Mouse (Mus musculus) forebrain, embryonic 10.5 days (tissue): ENCODE data around the gene Car11. TPM values are rescaled to one million over a fixed set of nuclear protein-coding genes. Genes with fewer than 3 reads are reported as not detected.
"Not testable (repeated sequence)": the region's sequence is repeated elsewhere in the genome, so short reads cannot be mapped to it uniquely, and the experiment has no call there.

Experiments used
- DNase-seq: peaks from one replicate; pipeline ENCODE4 v3.0.0-alpha.2; 2017; ENCODE audit warnings: low spot score; ENCODE audit errors: extremely low spot score
- H3K27ac ChIP-seq: fragments of 300-500 bp; sonication (generic); 2 replicates; pipeline ENCODE4 v1.5.1; 2016; ENCODE audit warnings: mild to moderate bottlenecking
- H3K27me3 ChIP-seq: fragments of 300-500 bp; sonication (generic); 2 replicates; pipeline ENCODE4 v1.6.1; 2016; ENCODE audit warnings: mild to moderate bottlenecking; ENCODE audit not compliant: poor library complexity, severe bottlenecking
- H3K36me3 ChIP-seq: fragments of 300-500 bp; sonication (generic); replicated peaks from 2 replicates; pipeline ENCODE4 v1.6.1; 2016; ENCODE audit warnings: mild to moderate bottlenecking, moderate library complexity
- H3K4me1 ChIP-seq: fragments of 300-500 bp; sonication (generic); 2 replicates; pipeline ENCODE4 v1.6.1; 2016
- H3K4me3 ChIP-seq: fragments of 300-500 bp; sonication (generic); 2 replicates; pipeline ENCODE4 v1.5.1; 2016; ENCODE audit warnings: mild to moderate bottlenecking, moderate library complexity
- H3K9me3 ChIP-seq: fragments of 300-500 bp; sonication (generic); 2 replicates; pipeline ENCODE4 v1.6.1; 2016; ENCODE audit warnings: mild to moderate bottlenecking, moderate library complexity
- WGBS: fragments of 180-500 bp; shearing (Covaris S2); methylation state at CpG from one replicate; pipeline ENCODE4 v1.1.7; 2016; 5-methylcytosine and 5-hydroxymethylcytosine counted together
- polyA plus RNA-seq: library from polyadenylated mRNA; unstranded; fragments of >200 nt; fragmentation: Nextera tagmentation; extraction: Ambion mirVana; gene quantifications from 2 replicates; pipeline ENCODE4 v1.2.1, GENCODE M21; 2016

The Car11 gene
- polyA plus RNA-seq: 2.5 and 3.2 TPM in 2 replicates

DNA sequence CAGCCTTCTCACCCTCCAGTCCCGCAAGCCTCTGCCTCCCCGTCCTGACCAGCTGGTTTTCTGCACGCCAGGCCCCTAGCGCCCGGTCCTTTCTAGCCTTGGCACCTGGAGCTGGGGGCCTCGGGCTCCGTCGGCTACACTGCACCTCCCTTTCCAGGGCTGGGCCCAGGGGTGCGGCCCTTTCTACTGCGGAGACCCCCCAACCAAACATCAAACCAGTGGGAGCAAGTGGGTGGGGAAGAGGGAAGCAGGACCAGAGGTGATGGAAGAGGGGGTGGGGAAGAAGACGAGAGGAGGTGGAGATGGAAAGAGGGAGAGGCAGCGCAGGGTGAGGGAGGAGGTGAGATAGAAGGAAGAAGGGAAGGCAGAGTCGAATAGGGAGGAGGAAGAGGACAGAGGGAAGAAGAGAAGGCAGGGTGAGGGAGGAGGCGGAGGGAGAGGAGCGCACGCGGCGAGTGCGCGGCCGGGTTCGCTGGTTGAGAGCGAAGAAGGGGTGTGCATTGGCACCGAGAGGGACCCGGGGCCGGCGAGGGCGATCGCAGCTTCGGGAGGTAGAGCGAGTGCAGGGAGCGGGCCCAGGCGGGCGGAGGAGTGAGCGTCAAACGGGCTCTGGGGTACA lies at the start of gene Car11:
Gene Car11 (plus strand): TSS at position 321 of the 619 bp plus-strand sequence.
- no peaks in the 10 kb centered on the region for H3K9me3 ChIP-seq
- peak within 1 kb of the TSS; percentile 65; the same call in 1 of the 2 replicates for H3K27ac ChIP-seq
- H3K4me3 ChIP-seq: peak within 1 kb of the TSS; percentile 58
- DNase-seq: no peak
- peaks cover 36% of the 10 kb centered on the region for H3K27me3 ChIP-seq
- peaks cover 51% of the 10 kb centered on the region for H3K4me1 ChIP-seq
- H3K36me3 ChIP-seq: no peaks in the 10 kb centered on the region
- WGBS: 1% methylated on average over 36 of the region's 36 CpGs

DNA sequence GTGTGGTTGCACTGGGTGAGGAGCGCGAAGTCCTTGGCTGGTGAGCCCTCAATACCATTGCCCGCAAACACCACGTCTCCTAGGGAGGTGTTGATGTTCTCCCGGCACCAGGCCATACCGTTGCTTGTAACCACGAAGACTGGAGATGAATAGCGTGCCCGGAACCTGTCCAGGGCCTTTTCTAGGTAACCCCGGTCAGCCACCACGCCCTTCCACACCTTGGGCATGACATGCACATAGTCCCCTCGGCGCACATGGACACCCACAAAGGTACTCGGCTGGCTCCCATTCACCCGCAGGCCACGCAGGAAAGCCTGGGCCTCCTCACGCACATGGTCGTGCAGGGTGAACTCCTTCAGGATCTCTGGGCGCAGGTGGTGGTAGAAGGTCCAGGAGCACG lies 49.2 kb upstream of the Car11 start:
- H3K4me1 ChIP-seq, H3K36me3 ChIP-seq, DNase-seq, H3K4me3 ChIP-seq, H3K27me3 ChIP-seq, H3K27ac ChIP-seq, H3K9me3 ChIP-seq: not testable (repeated sequence)
- 96% methylated on average over 20 of the region's 20 CpGs for WGBS

DNA sequence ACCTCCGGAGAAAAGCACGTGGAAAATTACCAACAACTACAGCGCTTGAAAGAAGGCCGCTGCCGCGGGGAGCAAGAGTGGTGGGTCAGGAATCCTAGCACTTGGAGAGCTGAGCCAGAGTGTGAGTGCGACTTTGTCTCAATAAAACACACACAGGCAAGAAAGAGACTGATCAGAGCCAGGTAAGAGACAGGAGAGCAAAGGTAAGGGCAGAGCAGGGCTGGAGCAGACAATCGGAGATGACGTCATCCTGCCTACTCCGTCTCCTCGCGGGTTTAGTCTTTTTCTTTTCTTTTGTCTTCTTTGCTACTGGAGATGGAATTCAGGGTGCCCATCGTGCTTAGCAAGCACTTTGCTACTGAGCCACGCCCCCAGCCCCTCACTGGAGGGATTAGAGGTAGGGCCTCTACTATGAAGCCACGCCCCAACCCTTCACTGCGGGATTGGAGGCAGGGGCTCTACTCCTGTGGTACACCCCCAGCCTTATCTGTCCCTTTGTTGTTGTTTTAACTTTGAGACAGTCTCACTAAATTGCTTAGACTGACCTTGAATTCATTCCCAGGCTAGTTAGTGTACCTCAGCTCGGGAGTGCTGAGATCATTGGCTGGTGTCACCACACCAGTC lies 45.1 kb upstream of the Car11 start:
- Histone ChIP-seq H3K9me3 (peaks cover 10% of the 10 kb centered on the region), H3K4me1 (peaks cover 20% of the 10 kb centered on the region), H3K27ac (peak overlapping the region; percentile 63), H3K4me3 (peak overlapping the region; percentile 28), H3K36me3 (no peaks in the 10 kb centered on the region), H3K27me3 (no peaks in the 10 kb centered on the region)
- whole genome bisulfite sequencing: 28% methylated on average over 17 of the region's 17 CpGs
- DNase-seq: no peak

DNA sequence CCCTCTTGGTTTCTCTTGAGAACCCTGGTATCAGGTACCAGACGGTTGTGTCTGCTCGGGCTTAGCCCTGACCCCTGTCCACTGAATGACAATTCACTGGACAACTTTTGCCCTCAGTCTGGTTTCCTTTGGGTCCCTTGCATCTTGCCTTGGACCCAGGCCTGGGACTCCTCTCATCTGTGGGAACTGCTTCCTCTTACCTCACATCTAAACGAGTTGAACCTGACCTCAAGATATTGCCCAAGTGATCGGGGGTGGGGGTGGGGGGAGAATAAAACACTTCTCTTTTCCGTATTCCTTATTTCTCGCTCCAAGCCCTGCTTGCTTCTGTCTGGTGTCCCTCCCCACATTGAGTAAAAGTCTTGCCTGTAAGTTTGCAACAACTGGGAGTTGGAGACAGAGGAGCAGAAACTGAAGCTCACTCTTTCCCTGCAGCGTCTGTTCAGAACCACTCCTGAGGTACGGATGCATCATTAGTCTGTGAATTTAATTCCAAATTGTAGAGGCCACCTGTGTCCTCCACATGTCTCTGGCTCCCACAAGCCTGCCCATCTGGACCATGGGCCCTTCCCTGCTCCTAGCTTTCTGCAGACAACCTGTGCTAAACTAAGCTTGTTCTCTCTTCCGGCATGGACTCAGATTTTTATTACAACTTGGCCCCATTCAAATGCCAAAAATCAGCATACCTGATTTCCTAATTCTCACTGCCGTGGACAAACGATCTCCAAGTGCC lies 38.7 kb upstream of the Car11 start:
- no peak overlapping the region for H3K4me3 ChIP-seq
- H3K4me1 ChIP-seq: peaks cover 33% of the 10 kb centered on the region
- no peaks in the 10 kb centered on the region for H3K36me3 ChIP-seq
- 89% methylated on average over 11 of the region's 11 CpGs for WGBS
- H3K27ac ChIP-seq: no peak overlapping the region
- no peak for DNase-seq
- H3K27me3 ChIP-seq: no peaks in the 10 kb centered on the region
- peaks cover 10% of the 10 kb centered on the region for H3K9me3 ChIP-seq

DNA sequence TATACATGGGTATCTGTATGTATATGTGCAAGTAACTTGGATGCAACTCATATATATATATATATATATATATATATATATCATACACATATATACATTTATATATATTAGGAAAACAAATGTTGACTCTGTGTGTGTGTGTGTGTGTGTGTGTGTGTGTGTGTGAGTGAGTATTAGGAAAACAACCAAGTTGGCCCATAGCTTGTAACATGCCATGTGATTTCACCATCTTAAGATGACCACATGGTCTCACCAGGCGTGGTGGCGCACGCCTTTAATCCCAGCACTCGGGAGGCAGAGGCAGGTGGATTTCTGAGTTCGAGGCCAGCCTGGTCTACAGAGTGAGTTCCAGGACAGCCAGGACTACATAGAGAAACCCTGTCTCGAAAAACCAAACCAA lies 37.9 kb upstream of the Car11 start:
- not testable (repeated sequence) for H3K4me3 ChIP-seq, DNase-seq, H3K27me3 ChIP-seq, H3K36me3 ChIP-seq, H3K27ac ChIP-seq
- H3K4me1 ChIP-seq: peaks cover 31% of the 10 kb centered on the region
- 94% methylated on average over 6 of the region's 6 CpGs for WGBS
- H3K9me3 ChIP-seq: peaks cover 10% of the 10 kb centered on the region

DNA sequence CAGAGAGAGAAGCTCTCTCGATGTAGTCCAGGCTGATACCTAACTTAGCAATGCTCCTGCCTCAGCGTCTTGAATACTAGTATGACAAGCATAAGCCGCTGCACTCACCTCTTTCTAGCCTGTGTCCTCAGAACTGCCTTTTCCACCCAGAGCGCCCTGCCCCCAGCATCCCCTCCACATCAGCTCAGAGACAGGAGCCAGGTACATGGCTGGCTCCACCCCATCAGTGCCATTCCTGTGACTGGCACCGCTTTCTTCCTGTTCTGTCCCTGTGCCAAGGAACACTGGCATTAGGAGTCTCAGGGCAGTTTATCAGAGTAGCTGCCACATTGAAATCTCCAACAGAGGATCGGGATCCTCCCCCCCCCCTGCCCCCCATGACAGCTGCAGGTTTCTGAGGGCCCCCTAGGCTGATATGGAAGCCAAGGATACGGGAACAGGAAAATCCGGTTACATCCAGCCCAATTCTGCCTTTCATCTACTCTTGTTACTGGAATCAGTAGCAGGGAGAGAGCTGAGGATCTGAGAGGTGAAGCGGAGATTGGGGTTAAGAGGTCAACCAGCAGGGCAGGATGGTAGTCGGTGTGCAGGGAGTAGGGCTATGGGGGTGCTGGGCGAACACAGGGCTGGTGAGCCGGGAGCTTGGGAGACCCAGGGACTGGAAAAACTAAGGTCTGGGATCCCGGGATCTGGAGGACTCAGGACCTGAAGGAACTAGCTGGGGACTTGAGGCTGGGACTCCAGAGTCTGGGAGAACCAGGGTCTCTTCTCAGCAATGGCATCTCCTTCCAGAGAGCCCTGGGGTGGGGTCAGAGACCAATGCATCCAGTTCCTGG lies 34.1 kb upstream of the Car11 start:
- no peak overlapping the region; the same call in 1 of the 2 replicates for H3K27ac ChIP-seq
- 62% methylated on average over 13 of the region's 13 CpGs for WGBS
- H3K36me3 ChIP-seq: no peaks in the 10 kb centered on the region

DNA sequence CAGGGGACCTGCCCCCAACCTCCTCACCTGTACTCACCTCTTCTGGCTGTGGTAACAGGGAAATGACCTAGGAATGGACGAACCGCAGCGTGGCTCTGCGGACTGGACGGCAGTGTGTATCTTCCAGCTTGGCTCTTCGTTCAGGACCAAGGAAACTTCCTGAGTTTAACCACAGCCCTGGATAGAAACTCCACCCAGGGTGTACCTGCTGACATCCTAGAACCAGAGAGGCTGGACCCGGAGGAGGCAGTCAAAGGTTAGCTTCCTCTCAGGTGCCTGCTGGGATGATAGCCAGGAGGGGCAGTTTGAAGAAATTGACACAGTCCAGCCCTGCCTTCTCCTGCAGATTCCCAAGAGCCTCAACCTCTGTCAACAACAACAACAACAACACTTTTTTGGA lies 33.5 kb upstream of the Car11 start, which contains the start of gene Fut2:
Gene Fut2 (minus strand): TSS at position 234 of the 400 bp plus-strand sequence.
- 79% methylated on average over 7 of the region's 7 CpGs for WGBS
- no peaks in the 10 kb centered on the region for H3K27me3 ChIP-seq
- peaks cover 3% of the 10 kb centered on the region; the same call in 1 of the 2 replicates for H3K9me3 ChIP-seq
- H3K4me1 ChIP-seq: peaks cover 31% of the 10 kb centered on the region
- no peak within 1 kb of the TSS; the same call in 1 of the 2 replicates for H3K27ac ChIP-seq
- no peak for DNase-seq
- H3K36me3 ChIP-seq: no peaks in the 10 kb centered on the region
- H3K4me3 ChIP-seq: no peak within 1 kb of the TSS

More for the DNA sequence above, 34.1 kb upstream of the Car11 start:
- DNase-seq: no peak
- Histone ChIP-seq H3K4me3 (no peak overlapping the region), H3K9me3 (peaks cover 3% of the 10 kb centered on the region; the same call in 1 of the 2 replicates), H3K27me3 (no peaks in the 10 kb centered on the region), H3K4me1 (peaks cover 31% of the 10 kb centered on the region)

DNA sequence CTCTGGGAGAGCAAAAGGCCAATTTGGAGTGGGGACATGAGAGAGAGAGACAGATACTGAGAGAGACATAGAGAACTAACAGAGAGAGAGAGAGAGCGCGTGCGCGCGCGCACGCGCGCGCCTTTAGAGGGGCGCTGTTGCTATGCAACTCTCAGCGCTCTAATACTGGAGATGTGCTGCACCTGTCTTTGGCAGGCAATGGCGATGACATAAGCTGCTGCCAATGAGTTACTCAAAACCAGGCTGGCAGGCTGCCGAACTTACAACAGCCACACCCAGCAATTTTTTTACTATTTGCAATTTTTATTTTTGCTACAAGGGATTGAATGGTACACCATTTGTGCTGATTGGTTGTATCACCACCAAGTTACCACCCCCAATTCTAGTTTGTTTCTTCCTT lies 31.9 kb upstream of the Car11 start:
- 65% methylated on average over 14 of the region's 14 CpGs for WGBS

DNA sequence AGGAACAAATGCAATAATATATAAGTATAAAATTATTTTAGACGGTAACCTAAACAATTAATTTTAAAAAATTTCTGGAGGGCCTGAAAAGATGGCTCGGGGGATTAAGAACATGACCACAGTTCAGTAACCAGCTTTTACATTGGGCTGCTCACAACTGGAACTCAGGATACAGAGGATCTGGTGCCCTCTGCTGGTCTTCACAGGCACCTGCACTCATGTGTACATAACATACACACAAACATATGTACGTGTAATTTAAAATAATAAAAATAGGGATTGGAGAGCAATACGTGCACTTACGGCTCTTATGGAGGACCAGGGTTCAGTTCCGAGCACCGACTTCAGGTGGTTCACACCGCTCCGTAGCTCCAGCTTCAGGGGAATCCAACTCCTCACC lies 30.7 kb upstream of the Car11 start:
- peaks cover 3% of the 10 kb centered on the region; the same call in 1 of the 2 replicates for H3K9me3 ChIP-seq
- no peak for DNase-seq
- no peak overlapping the region for H3K27ac ChIP-seq
- 94% methylated on average over 9 of the region's 9 CpGs for WGBS
- H3K36me3 ChIP-seq: no peaks in the 10 kb centered on the region
- peaks cover 24% of the 10 kb centered on the region for H3K4me1 ChIP-seq
- no peaks in the 10 kb centered on the region for H3K27me3 ChIP-seq
- no peak overlapping the region for H3K4me3 ChIP-seq

More for the DNA sequence above, 31.9 kb upstream of the Car11 start:
- no peak overlapping the region for H3K4me3 ChIP-seq
- peaks cover 3% of the 10 kb centered on the region; the same call in 1 of the 2 replicates for H3K9me3 ChIP-seq
- no peak overlapping the region for H3K27ac ChIP-seq
- peaks cover 31% of the 10 kb centered on the region for H3K4me1 ChIP-seq
- no peaks in the 10 kb centered on the region for H3K36me3 ChIP-seq
- DNase-seq: no peak
- H3K27me3 ChIP-seq: no peaks in the 10 kb centered on the region

DNA sequence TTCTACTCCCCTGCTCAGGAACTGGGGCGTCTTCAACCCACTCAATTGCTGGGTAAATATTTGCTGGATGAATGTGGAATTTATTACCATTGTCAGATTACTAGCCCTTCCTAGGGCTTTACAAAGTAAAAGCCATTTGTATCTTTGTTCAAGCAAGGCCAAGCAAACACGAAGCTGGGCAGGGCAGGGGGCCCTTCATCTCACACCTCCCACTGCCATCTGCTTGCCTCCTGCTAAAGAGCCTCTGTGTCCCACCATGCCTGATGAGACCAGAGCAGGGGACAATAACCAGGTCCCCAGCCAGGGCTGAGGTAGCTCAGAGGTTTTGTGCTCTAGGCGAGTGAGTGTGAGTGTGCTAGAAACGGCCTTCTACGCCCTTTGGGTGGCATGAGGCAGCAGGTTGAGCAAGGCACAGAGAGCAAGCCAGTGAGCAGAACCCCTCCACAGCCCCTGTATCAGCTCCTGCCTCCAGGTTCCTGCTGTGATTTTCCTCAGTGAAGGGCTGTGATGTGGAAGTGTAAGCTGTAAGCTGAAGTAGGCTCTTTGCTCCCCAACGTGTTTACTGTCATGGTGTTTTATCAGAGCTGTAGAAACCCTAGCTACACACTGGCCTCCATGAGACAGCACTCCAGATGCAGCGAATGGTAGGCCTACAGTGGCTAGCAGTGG lies 21.9 kb upstream of the Car11 start:
- Histone ChIP-seq H3K4me3 (no peak overlapping the region), H3K36me3 (no peaks in the 10 kb centered on the region), H3K4me1 (peaks cover 13% of the 10 kb centered on the region), H3K9me3 (no peaks in the 10 kb centered on the region), H3K27me3 (no peaks in the 10 kb centered on the region), H3K27ac (0 out of 2 replicates have a peak overlapping the region, but pooled peaks have one; percentile 4)
- no peak for DNase-seq
- 88% methylated on average over 7 of the region's 7 CpGs for WGBS

DNA sequence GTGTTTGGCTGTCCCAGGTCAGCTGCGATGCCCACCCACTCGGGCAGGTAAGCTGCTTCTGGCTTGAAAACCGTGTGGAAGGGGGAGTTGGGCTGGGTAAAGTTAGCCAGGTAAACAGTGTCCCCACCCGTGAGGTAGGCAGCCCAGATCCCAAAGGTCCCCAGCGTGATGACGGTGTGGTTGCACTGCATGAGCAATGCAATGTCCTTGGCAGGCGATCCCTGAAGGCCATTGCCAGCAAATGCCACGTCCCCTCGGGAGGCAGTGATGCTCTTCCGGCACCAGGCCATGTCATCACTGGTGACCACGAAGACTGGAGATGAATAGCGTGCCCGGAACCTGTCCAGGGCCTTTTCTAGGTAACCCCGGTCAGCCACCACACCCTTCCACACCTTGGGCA lies 21.1 kb upstream of the Car11 start:
- 96% methylated on average over 14 of the region's 14 CpGs for WGBS
- no peak overlapping the region for H3K4me3 ChIP-seq
- H3K4me1 ChIP-seq: peaks cover 21% of the 10 kb centered on the region
- no peak for DNase-seq
- H3K36me3 ChIP-seq: no peaks in the 10 kb centered on the region
- H3K27ac ChIP-seq: no peak overlapping the region
- no peaks in the 10 kb centered on the region for H3K9me3 ChIP-seq
- H3K27me3 ChIP-seq: no peaks in the 10 kb centered on the region
